Mouse (Mus musculus): ENCODE data around the gene Tub.

The Tub gene

GRCm38 (mm10) chr7:109031331-109031730, 81.2 kb downstream of the Tub start:
- no peak for DNase-seq

- DNase-seq: no peak
These were observed 81.9 kb downstream of the Tub start for GRCm38 (mm10) chr7:109032054-109032453.

DNA sequence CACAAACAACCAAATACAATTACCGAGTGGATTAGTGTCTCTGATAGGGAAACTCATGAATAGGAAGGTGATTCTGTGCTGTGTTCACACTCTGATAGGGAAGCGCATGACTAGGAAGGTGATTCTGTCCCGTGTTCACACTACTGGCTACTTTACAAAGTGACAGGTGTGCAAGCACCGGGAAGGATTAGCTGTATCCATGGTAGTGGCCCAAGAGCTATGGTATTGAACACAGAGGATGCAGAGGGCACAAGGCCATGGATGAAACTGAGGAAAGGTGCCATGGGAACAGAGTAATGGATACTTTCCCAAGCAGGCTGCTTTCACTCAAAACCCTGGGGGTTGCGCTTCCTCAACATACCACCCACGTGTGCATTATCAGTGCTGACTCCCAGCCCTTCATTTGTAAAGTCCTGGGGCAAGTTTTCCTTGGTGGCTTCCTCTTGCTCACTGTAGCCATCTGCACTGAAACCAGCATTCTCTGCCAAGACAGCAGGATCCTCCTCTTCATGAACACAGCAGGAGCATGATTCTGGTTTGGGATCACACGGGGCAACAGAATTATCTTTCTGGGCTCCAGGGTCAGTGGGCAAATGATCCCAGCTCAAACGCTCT, 88.1 kb downstream of the Tub start:
- no peak for DNase-seq

DNA sequence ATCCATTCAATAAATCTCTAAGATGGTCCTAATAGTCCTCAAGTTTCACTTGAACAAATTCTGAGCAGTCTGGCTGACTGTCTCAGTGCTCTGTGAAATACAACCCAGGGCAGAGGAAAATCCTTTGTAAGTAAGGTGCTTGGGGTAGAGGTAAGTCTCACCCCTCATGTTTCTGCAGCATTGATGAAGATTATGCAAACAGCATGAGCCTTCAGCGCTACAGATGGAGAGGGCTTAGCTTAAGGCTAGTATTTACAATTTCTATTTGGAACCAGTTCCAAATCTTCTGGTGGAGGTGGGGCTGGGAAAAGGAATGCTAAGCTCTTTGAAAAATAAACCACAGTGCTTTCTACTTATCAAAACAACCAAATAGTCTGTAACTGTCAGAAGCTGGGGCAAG, 88.8 kb downstream of the Tub start:
- DNase-seq: no peak

- DNase-seq: no peak
These were observed 89.3 kb downstream of the Tub start for GRCm38 (mm10) chr7:109039445-109039844.

DNA sequence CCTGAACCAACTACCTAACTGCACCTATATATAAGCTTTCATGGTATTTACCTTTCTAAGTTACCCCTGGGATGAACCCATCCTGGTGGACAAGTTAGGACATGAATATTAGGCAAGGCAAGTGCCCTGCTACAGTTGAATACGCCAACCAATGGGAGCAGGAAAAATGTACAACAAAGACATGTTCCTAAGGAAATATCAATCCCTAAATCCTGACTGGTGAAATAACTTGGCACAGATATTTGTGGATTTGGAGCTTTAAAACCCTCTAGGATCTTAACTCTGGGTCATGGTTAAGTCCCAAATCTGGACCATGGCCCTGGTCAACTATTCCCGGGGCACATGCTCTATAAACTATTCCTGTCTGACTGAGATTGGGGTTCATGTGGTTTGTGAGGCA, 95.7 kb downstream of the Tub start:
- DNase-seq: no peak

GRCm38 (mm10) chr7:109050831-109051230, 100.7 kb downstream of the Tub start:
- no peak for DNase-seq

GRCm38 (mm10) chr7:109059536-109059935, 109.4 kb downstream of the Tub start:
- no peak for DNase-seq

GRCm38 (mm10) chr7:109069641-109070040, 119.5 kb downstream of the Tub start:
- no peak for DNase-seq

- DNase-seq: no peak
These were observed 122.2 kb downstream of the Tub start for GRCm38 (mm10) chr7:109072326-109072725.

DNA sequence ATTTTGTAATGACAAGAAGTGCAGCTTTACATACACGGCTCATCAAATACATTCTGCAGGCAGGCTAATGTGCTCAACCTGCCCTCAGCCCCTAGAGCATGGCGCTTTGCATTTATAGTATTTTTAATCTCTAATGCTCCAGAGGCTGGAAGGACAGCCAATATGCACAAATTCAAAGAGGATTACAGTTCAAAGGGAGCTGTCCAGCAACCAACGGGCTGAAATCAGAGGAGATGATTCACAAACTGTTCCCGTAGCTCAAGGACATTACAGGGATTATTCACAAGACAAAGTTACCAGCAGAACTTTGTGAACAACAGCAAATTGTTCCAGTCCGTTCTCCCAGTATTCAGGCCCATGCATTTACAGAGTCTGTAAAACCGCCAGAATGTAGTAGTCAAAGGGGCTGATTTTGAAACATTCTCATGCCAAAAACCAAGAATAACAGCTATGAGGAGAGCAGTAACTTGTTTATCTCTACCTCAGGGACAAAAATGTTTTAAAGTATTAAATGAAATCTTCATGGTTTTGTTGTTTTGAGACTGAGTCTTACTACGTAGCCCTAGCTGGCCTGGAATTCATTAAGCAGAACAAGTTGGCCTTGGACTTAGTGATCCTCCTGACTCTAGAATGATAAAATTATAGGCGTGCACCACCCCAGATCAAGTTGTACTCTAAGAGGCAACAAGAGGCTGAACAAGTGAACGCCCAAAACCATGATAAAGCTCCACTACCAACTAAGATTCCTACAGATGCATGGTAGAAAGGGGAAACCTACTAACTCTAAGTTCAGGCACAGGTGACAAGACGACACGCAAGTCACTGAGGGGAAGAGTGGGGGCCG, 132.4 kb downstream of the Tub start:
- DNase-seq: peak; percentile 1

DNA sequence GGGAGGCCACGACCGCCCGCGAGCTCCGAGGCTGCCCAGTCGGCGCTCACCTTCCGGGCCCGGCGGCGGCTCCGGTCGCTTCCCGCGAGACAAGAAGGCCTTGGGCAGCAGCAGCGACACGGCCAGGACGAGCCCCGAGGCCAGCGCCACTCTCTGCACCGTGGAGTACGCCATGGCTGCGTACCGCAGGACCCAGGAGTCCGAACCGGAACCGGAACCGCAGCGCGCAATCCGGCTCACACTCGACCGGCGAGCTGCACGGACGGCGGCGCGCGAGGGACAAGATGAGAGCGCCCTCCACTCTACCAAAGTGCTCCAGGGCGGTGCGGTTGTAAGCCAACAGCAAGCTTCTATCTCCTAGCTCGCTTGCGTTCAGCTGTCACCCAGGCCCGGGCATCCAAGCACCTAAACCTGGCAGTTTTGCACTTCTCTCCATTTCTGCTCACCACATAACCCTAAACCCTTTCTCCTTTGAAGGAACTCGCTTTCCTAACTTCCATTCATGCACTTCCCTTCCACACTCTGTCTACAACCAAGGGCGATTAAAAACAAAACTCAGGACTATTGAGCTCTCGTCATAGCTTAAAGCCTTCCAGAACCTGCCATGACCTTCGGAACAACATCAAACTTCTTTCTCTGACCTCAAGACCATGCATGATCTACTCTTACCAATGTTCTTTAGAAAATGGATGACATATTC, 133.1 kb downstream of the Tub start, which contains the start of gene Ric3:
Gene Ric3 (minus strand): TSS at position 219 of the 700 bp plus-strand sequence.
- DNase-seq: peak; percentile 1

DNA sequence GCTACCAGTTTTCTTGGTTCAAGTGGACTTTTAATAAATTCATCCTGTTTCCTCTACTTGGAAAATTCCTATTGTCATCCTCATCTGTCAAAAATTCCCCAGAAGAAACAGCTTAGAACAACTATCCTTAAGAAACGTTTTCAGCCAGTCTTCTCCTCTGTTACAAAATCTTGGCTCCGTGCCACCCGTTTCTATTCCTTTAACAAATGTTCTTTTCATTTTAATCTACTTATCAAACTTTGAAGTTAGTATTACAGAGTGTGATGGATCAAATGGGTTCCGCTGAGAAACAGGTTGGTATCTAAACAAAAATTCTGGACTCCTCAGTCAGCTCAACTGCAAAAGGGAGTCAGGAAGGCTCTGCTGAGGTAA, 133.7 kb downstream of the Tub start:
- no peak for DNase-seq

Data from thymus, postnatal 25 days (tissue).